Mouse (Mus musculus) hindbrain, embryonic 14.5 days (tissue): Measurements from ENCODE around the gene Tmem135. TPM values are rescaled to one million over a fixed set of nuclear protein-coding genes. Genes with fewer than 3 reads are reported as not detected.
"Not testable (repeated sequence)": the region's sequence is repeated elsewhere in the genome, so short reads cannot be mapped to it uniquely, and the experiment has no call there.

Experiments used
- ATAC-seq: fragments of 200-750 bp; cut with Nextera tagmentation; 2 replicates; pipeline ENCODE4 v1.8.0; 2017; ENCODE audit warnings: moderate number of reproducible peaks, mild to moderate bottlenecking, moderate TSS enrichment, moderate library complexity; ENCODE audit not compliant: low FRiP score
- DNase-seq: peaks from one replicate; pipeline ENCODE4 v3.0.0-alpha.2; 2015; ENCODE audit warnings: low spot score
- H3K27ac ChIP-seq: fragments of 300-500 bp; sonication (generic); 2 replicates; pipeline ENCODE4 v1.5.1; 2014; ENCODE audit warnings: mild to moderate bottlenecking, moderate library complexity
- H3K27me3 ChIP-seq: fragments of 300-500 bp; sonication (generic); 2 replicates; pipeline ENCODE4 v1.6.1; 2014; ENCODE audit warnings: mild to moderate bottlenecking, low read length, mixed read lengths; ENCODE audit not compliant: control insufficient read depth, insufficient read depth
- H3K36me3 ChIP-seq: fragments of 300-500 bp; sonication (generic); replicated peaks from 2 replicates; pipeline ENCODE4 v1.6.1; 2014; ENCODE audit not compliant: control insufficient read depth, insufficient read depth
- H3K4me1 ChIP-seq: fragments of 300-500 bp; sonication (generic); replicated peaks from 2 replicates; pipeline ENCODE4 v1.6.1; 2014; ENCODE audit warnings: antibody characterized with exemption, low read length, mixed read lengths; ENCODE audit not compliant: control insufficient read depth, insufficient read depth
- H3K4me2 ChIP-seq: fragments of 300-500 bp; sonication (generic); replicated peaks from 2 replicates; pipeline ENCODE4 v1.6.1; 2014; ENCODE audit warnings: mild to moderate bottlenecking, moderate library complexity
- H3K4me3 ChIP-seq: fragments of 300-500 bp; sonication (generic); replicated peaks from 2 replicates; pipeline ENCODE4 v1.5.1; 2014; ENCODE audit warnings: mild to moderate bottlenecking, low read length
- H3K9ac ChIP-seq: fragments of 300-500 bp; sonication (generic); 2 replicates; pipeline ENCODE4 v1.6.1; 2014
- H3K9me3 ChIP-seq: fragments of 300-500 bp; sonication (generic); 2 replicates; pipeline ENCODE4 v1.6.1; 2016; ENCODE audit warnings: low read length; ENCODE audit not compliant: control insufficient read depth
- WGBS: fragments of 180-500 bp; shearing (Covaris S2); extraction: QIAGEN DNeasy Blood & Tissue Kit; methylation state at CpG from one replicate; pipeline ENCODE4 v1.1.7; 2014; 5-methylcytosine and 5-hydroxymethylcytosine counted together
- polyA plus RNA-seq: library from polyadenylated mRNA; unstranded; fragments of >200 nt; fragmentation: Nextera tagmentation; extraction: Ambion mirVana; gene quantifications from 2 replicates; pipeline ENCODE4 v1.2.1, GENCODE M21; 2014

Tmem135 gene
- polyA plus RNA-seq, 1 experiment from 2014 or later, result 32.7 TPM

GRCm38 (mm10) chr7:89326202-89326601 is 77.8 kb downstream of the Tmem135 start:
- Histone ChIP-seq H3K4me3 (no peak overlapping the region), H3K9ac (no peak overlapping the region), H3K36me3 (no peaks in the 10 kb centered on the region), H3K9me3 (no peaks in the 10 kb centered on the region), H3K27ac (no peak overlapping the region), H3K4me2 (no peak overlapping the region), H3K4me1 (no peaks in the 10 kb centered on the region), H3K27me3 (no peaks in the 10 kb centered on the region)
- ATAC-seq, result no peak
- WGBS, result 93% methylated on average over 5 of the region's 5 CpGs
- no peak for DNase-seq

GRCm38 (mm10) chr7:89322741-89323140 is 81.3 kb downstream of the Tmem135 start:
- not testable (repeated sequence) for H3K4me3 ChIP-seq, H3K4me2 ChIP-seq, H3K9me3 ChIP-seq, H3K36me3 ChIP-seq, H3K27ac ChIP-seq, H3K4me1 ChIP-seq, H3K9ac ChIP-seq, DNase-seq, H3K27me3 ChIP-seq, ATAC-seq
- 68% methylated on average over 4 of the region's 4 CpGs for WGBS

GRCm38 (mm10) chr7:89319351-89319750 is 84.7 kb downstream of the Tmem135 start:
- Histone ChIP-seq H3K4me1 (no peaks in the 10 kb centered on the region), H3K9ac (no peak overlapping the region), H3K9me3 (no peaks in the 10 kb centered on the region), H3K4me3 (no peak overlapping the region), H3K4me2 (no peak overlapping the region), H3K36me3 (no peaks in the 10 kb centered on the region), H3K27me3 (no peaks in the 10 kb centered on the region), H3K27ac (no peak overlapping the region)
- WGBS, result 85% methylated on average over 1 of the region's 1 CpGs
- ATAC-seq, result no peak
- DNase-seq, result no peak

GRCm38 (mm10) chr7:89317088-89317487 is 86.9 kb downstream of the Tmem135 start:
- not testable (repeated sequence) for H3K27me3 ChIP-seq, H3K9ac ChIP-seq, H3K9me3 ChIP-seq, H3K4me1 ChIP-seq, H3K4me3 ChIP-seq, ATAC-seq, H3K27ac ChIP-seq, DNase-seq, H3K4me2 ChIP-seq, H3K36me3 ChIP-seq
- 67% methylated on average over 1 of the region's 1 CpGs for whole genome bisulfite sequencing

- WGBS, result 95% methylated on average over 3 of the region's 3 CpGs
- ATAC-seq (no peak), DNase-seq (no peak)
- no peak overlapping the region for H3K9ac ChIP-seq
- no peak overlapping the region for H3K27ac ChIP-seq
- no peaks in the 10 kb centered on the region for H3K27me3 ChIP-seq
- H3K9me3 ChIP-seq, result no peaks in the 10 kb centered on the region
- H3K4me1 ChIP-seq, result no peaks in the 10 kb centered on the region
- H3K36me3 ChIP-seq, result no peaks in the 10 kb centered on the region
- no peak overlapping the region for H3K4me2 ChIP-seq
- no peak overlapping the region for H3K4me3 ChIP-seq
Measured at GRCm38 (mm10) chr7:89316112-89316511, 87.9 kb downstream of the Tmem135 start.

- H3K27ac ChIP-seq, result no peak overlapping the region
- no peaks in the 10 kb centered on the region for H3K9me3 ChIP-seq
- no peaks in the 10 kb centered on the region for H3K36me3 ChIP-seq
- H3K4me1 ChIP-seq, result no peaks in the 10 kb centered on the region
- no peak overlapping the region for H3K9ac ChIP-seq
- no peak for ATAC-seq
- no peak overlapping the region for H3K4me3 ChIP-seq
- H3K4me2 ChIP-seq, result no peak overlapping the region
- no peak for DNase-seq
- H3K27me3 ChIP-seq, result no peaks in the 10 kb centered on the region
- WGBS, result 95% methylated on average over 1 of the region's 1 CpGs
Measured at GRCm38 (mm10) chr7:89311555-89311954, 92.5 kb downstream of the Tmem135 start.

- Histone ChIP-seq H3K27me3 (no peaks in the 10 kb centered on the region), H3K4me3 (no peak overlapping the region), H3K36me3 (0 out of 2 replicates have a peak, but pooled peaks cover 5% of the 10 kb centered on the region), H3K27ac (no peak overlapping the region), H3K9me3 (no peaks in the 10 kb centered on the region), H3K4me2 (no peak overlapping the region), H3K9ac (no peak overlapping the region), H3K4me1 (no peaks in the 10 kb centered on the region)
- ATAC-seq (no peak), DNase-seq (no peak)
- WGBS, result 75% methylated on average over 3 of the region's 3 CpGs
Measured at GRCm38 (mm10) chr7:89308926-89309325, 95.1 kb downstream of the Tmem135 start.

GRCm38 (mm10) chr7:89308238-89308637 is 95.8 kb downstream of the Tmem135 start:
- no peaks in the 10 kb centered on the region for H3K9me3 ChIP-seq
- no peak overlapping the region for H3K4me3 ChIP-seq
- WGBS, result 87% methylated on average over 11 of the region's 11 CpGs
- H3K4me2 ChIP-seq, result no peak overlapping the region
- no peaks in the 10 kb centered on the region for H3K27me3 ChIP-seq
- no peak overlapping the region for H3K9ac ChIP-seq
- DNase-seq, result peak; percentile 13
- no peak for ATAC-seq
- no peaks in the 10 kb centered on the region for H3K4me1 ChIP-seq
- H3K27ac ChIP-seq, result no peak overlapping the region
- H3K36me3 ChIP-seq, result peaks cover 11% of the 10 kb centered on the region; the same call in 1 of the 2 replicates

GRCm38 (mm10) chr7:89306831-89307230 is 97.2 kb downstream of the Tmem135 start:
- no peak for ATAC-seq
- 80% methylated on average over 6 of the region's 6 CpGs for WGBS

GRCm38 (mm10) chr7:89304958-89305357 is 99.1 kb downstream of the Tmem135 start:
- DNase-seq, result no peak
- Histone ChIP-seq H3K27ac (no peak overlapping the region), H3K4me3 (no peak overlapping the region), H3K4me2 (no peak overlapping the region), H3K9me3 (no peaks in the 10 kb centered on the region), H3K27me3 (no peaks in the 10 kb centered on the region), H3K4me1 (no peaks in the 10 kb centered on the region), H3K9ac (no peak overlapping the region), H3K36me3 (peaks cover 13% of the 10 kb centered on the region)
- 93% methylated on average over 3 of the region's 3 CpGs for WGBS
- no peak for ATAC-seq

More at GRCm38 (mm10) chr7:89306831-89307230, 97.2 kb downstream of the Tmem135 start:
- H3K9me3 ChIP-seq, result no peaks in the 10 kb centered on the region
- H3K4me1 ChIP-seq, result no peaks in the 10 kb centered on the region
- no peak overlapping the region for H3K9ac ChIP-seq
- peak; percentile 18 for DNase-seq
- H3K4me2 ChIP-seq, result no peak overlapping the region
- H3K36me3 ChIP-seq, result peaks cover 13% of the 10 kb centered on the region; the same call in 1 of the 2 replicates
- no peaks in the 10 kb centered on the region for H3K27me3 ChIP-seq
- H3K27ac ChIP-seq, result no peak overlapping the region
- no peak overlapping the region for H3K4me3 ChIP-seq
